Mouse (Mus musculus): ENCODE measurements at regions not wholly inside any gene's neighbourhood (a gene's known extent, or its start where the extent isn't known, plus 50 kb on each side); places are given as distances from the start of the nearest gene placed in this dataset.
A peak's percentile ranks its signal among the peaks of the same experiment; 100 is the strongest.

DNA sequence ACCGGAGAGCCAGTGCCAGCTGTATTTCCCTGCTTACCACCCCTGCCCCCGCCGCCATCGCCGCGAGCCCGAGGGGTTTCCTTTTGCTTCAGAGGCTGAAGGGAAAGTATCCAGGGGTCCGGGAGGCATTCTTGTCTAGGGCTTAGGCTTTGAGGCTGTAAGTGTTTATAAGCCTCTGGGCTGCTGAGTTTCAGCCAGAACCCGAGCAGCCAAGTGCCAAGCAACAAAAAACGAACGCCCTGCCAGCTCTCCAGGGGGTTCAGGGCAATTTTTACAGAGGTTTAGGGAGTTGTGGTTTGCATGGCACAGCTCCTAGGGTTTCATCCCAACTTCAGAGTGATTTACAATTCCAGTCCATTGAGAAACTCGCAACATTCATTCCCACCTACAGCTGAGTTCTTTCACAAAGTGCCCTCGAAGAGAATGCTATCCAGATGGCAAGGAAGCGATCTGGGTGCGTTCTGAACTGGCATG, 109.2 kb upstream of the Parp11 start:
- intact Hi-C loops (cut with DNase I), result no loop called here
- no peak for DNase-seq

- intact Hi-C loops (cut with DNase I), result no loop called here
Measured at GRCm38 (mm10) chr6:127338412-127338811, 108.2 kb upstream of the Parp11 start.

GRCm38 (mm10) chr6:127341604-127342003, 105.0 kb upstream of the Parp11 start:
- DNase-seq, result no peak
- intact Hi-C loops (cut with DNase I), result no loop called here

More at GRCm38 (mm10) chr6:127338412-127338811, 108.2 kb upstream of the Parp11 start:
- no peak for DNase-seq

GRCm38 (mm10) chr6:127348770-127349409, 97.8 kb upstream of the Parp11 start:
- DNase-seq, result no peak
- intact Hi-C loops (cut with DNase I), result no loop called here

GRCm38 (mm10) chr6:127349479-127350110, 97.0 kb upstream of the Parp11 start:
- no peak for DNase-seq
- intact Hi-C loops (cut with DNase I), result no loop called here

- intact Hi-C loops (cut with DNase I), result no loop called here
Measured at GRCm38 (mm10) chr6:127351691-127352090, 94.9 kb upstream of the Parp11 start.

GRCm38 (mm10) chr6:127355112-127355511, 91.5 kb upstream of the Parp11 start:
- intact Hi-C loops (cut with DNase I), result loop anchor here (5.0 kb wide), 3 partner anchors 88 to 408 kb away; partner anchors contain the start of gene Parp11
- DNase-seq, result no peak

More at GRCm38 (mm10) chr6:127351691-127352090, 94.9 kb upstream of the Parp11 start:
- DNase-seq, result no peak

GRCm38 (mm10) chr6:127356442-127356841, 90.2 kb upstream of the Parp11 start:
- intact Hi-C loops (cut with DNase I), result loop anchor here (5.0 kb wide), 3 partner anchors 89 to 409 kb away; partner anchors contain the start of gene Parp11
- DNase-seq, result no peak

DNA sequence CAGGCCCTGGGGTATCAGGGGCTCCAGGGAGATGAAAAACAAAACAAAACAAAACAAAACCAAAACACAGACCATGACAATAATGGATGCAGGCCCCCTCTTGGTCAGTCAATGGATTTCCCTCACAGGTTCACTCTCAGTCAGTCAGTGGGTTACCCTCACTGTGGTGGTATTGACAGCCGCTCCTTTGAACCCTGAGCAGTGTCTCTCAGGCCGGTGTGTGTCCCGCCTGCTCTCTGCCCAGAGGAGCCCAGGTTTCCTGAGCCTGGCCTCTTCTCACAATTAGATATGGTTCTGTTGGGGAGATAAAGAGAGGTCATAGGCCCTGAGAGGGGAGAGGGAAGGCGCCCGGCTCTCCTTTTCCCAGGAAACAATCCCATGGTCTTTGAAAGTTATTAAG, 87.8 kb upstream of the Parp11 start:
- DNase-seq, result no peak
- intact Hi-C loops (cut with DNase I), result loop anchor here (1.0 to 5.0 kb wide), 5 partner anchors 34 to 412 kb away; partner anchors contain the start of gene Parp11

DNA sequence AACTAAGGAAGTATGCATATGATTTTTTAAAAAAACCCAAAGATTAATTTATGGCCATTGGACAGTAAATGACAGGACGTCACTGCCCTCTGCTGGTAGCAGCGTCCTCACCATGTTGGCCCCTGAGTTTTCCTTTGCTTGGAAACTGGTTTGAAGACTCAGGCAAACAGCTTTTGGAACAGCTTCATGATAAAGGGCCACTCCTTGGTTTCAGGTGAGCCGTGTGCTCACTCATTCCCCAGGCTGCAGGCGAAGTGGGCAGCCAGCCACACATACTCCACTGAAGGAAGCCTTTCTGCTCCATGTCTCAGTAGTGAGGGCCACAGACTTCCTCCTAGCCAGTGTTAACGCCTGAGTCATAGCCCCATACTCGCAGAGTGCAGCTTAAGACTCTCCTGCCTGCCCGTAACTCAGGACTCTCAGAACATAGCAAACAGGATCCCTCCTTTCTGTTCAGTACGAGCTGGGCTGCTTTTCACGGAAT, 87.2 kb upstream of the Parp11 start:
- intact Hi-C loops (cut with DNase I), result loop anchor here (1.0 to 5.0 kb wide), 5 partner anchors 34 to 412 kb away; partner anchors contain the start of gene Parp11
- DNase-seq, result peak; percentile 80 to 90

GRCm38 (mm10) chr6:127362166-127362565, 84.5 kb upstream of the Parp11 start:
- no peak for DNase-seq
- intact Hi-C loops (cut with DNase I), result no loop called here

- no peak for DNase-seq
- intact Hi-C loops (cut with DNase I), result no loop called here
Measured at GRCm38 (mm10) chr6:127362966-127363752, 83.5 kb upstream of the Parp11 start.

GRCm38 (mm10) chr6:127363871-127364590, 82.6 kb upstream of the Parp11 start:
- intact Hi-C loops (cut with DNase I), result no loop called here
- no peak for DNase-seq

- intact Hi-C loops (cut with DNase I), result no loop called here
Measured at GRCm38 (mm10) chr6:127364591-127365187, 82.0 kb upstream of the Parp11 start.

DNA sequence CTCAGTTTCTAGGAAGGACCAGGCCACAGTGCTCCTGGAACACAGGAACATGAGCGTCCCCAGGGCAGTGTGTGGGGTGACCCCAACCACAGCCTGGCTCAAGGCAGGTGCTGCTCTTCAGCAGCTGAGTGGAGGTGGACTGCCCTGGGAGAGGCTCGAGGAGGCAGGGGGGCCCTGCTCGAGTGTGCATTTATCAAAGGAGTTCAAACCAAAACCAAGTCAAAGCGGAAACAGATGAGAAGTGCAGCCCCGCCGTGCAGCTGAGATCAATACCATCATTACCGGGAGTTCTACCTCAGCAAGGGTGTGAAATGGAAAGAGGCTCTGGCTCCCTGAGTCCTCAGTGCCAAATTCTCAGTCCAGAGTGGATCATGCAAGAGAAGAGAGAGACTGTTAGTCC, 81.4 kb upstream of the Parp11 start:
- no peak for DNase-seq
- intact Hi-C loops (cut with DNase I), result no loop called here

More at GRCm38 (mm10) chr6:127364591-127365187, 82.0 kb upstream of the Parp11 start:
- DNase-seq, result no peak

- intact Hi-C loops (cut with DNase I), result no loop called here
- no peak for DNase-seq
Measured at GRCm38 (mm10) chr6:127365651-127366050, 81.0 kb upstream of the Parp11 start.

GRCm38 (mm10) chr6:127373052-127373451, 73.6 kb upstream of the Parp11 start:
- no peak for DNase-seq
- intact Hi-C loops (cut with DNase I), result no loop called here

DNA sequence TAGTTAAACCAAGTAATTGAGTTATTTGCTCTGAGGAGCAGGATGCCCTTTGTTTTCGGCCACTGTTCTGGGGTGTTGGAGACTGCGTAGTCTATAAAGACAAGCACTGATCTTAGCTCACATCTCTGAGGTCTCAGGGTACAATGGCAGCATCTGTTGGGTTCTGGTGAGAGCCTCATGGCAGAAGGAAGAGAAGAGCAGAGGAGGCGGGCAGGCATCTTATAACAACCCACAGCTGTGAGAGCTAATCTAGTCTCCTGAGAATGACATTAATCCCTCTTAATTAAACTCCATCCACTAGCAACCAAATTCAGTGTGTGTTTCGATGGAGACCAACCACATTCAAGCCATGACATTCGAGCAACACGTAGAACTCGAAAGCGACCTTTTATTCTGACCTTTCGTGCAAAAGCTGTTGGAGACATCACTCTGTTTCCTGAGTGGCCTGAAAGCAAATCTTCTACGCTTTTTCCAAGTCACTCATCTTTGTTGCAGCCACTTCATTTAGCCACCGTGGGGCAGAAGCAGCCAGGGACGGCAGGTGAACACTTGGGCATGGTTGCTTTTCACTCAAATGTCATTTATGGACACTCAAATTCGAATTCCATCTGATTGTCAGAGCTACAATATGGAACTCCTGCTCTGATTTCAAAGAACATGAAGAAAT, 72.7 kb upstream of the Parp11 start:
- intact Hi-C loops (cut with DNase I), result no loop called here

GRCm38 (mm10) chr6:127374464-127375143, 72.0 kb upstream of the Parp11 start:
- intact Hi-C loops (cut with DNase I), result loop anchor here (5.0 kb wide), 2 partner anchors 73 to 227 kb away; partner anchors contain the start of gene Parp11
- DNase-seq, result peak; percentile 35 to 54

More for the DNA sequence above, 72.7 kb upstream of the Parp11 start:
- no peak for DNase-seq

All from heart, postnatal 10 days (tissue).